Mouse (Mus musculus): ENCODE data around the gene Rps15.

- TF ChIP-seq CTCF (IDR thresholded peaks at IDR 0.05) (no peak), EP300 (IDR thresholded peaks at IDR 0.05) (no peak)
Measured at GRCm38 (mm10) chr10:80312586-80313504, 20.6 kb downstream of the Rps15 start.
